Mouse (Mus musculus) stomach, postnatal 0 days (tissue): ENCODE results near the gene Soat1. TPM values are rescaled to one million over a fixed set of nuclear protein-coding genes. Genes with fewer than 3 reads are reported as not detected.

ENCODE experiments used
- ATAC-seq: fragments of 200-750 bp; cut with Nextera tagmentation; 2 replicates; pipeline ENCODE4 v1.8.0; 2017; ENCODE audit not compliant: low FRiP score, low TSS enrichment
- DNase-seq: peaks from one replicate; pipeline ENCODE4 v3.0.0-alpha.2; 2016; ENCODE audit warnings: low spot score
- H3K27ac ChIP-seq: fragments of 300-500 bp; sonication (generic); replicated peaks from 2 replicates; pipeline ENCODE4 v1.5.1; 2014; ENCODE audit warnings: mild to moderate bottlenecking, control low read depth
- H3K27me3 ChIP-seq: fragments of 300-500 bp; sonication (generic); 2 replicates; pipeline ENCODE4 v1.6.1; 2014; ENCODE audit warnings: low read length; ENCODE audit not compliant: control insufficient read depth, insufficient read depth
- H3K36me3 ChIP-seq: fragments of 300-500 bp; sonication (generic); 2 replicates; pipeline ENCODE4 v1.6.1; 2014; ENCODE audit warnings: low read length, mixed read lengths; ENCODE audit not compliant: control insufficient read depth, insufficient read depth
- H3K4me1 ChIP-seq: fragments of 300-500 bp; sonication (generic); replicated peaks from 2 replicates; pipeline ENCODE4 v1.6.1; 2014; ENCODE audit warnings: antibody characterized with exemption; ENCODE audit not compliant: control insufficient read depth, insufficient read depth
- H3K4me2 ChIP-seq: fragments of 300-500 bp; sonication (generic); replicated peaks from 2 replicates; pipeline ENCODE4 v1.6.1; 2014; ENCODE audit warnings: low read depth, mild to moderate bottlenecking, control low read depth, moderate library complexity
- H3K4me3 ChIP-seq: fragments of 300-500 bp; sonication (generic); 2 replicates; pipeline ENCODE4 v1.5.1; 2014; ENCODE audit warnings: low read depth, low read length, control low read depth
- H3K9ac ChIP-seq: fragments of 300-500 bp; sonication (generic); 2 replicates; pipeline ENCODE4 v1.6.1; 2014; ENCODE audit warnings: mild to moderate bottlenecking, low read length, control low read depth, mixed read lengths
- H3K9me3 ChIP-seq: fragments of 300-500 bp; sonication (generic); 2 replicates; pipeline ENCODE4 v1.6.1; 2016; ENCODE audit warnings: low read length; ENCODE audit not compliant: control insufficient read depth
- CTCF ChIP-seq: IDR thresholded peaks from 2 replicates; pipeline ENCODE4 v1.5.1; 2016; ENCODE audit warnings: antibody characterized with exemption, low read depth, mild to moderate bottlenecking, moderate library complexity
- EP300 ChIP-seq: optimal IDR thresholded peaks from 2 replicates; pipeline ENCODE3; 2016; ENCODE audit warnings: antibody characterized with exemption
- WGBS: fragments of 180-500 bp; shearing (Covaris S2); extraction: QIAGEN DNeasy Blood & Tissue Kit; methylation state at CpG from one replicate; pipeline ENCODE4 v1.1.7; 2014; 5-methylcytosine and 5-hydroxymethylcytosine counted together
- polyA plus RNA-seq: library from polyadenylated mRNA; unstranded; fragments of >200 nt; fragmentation: Nextera tagmentation; extraction: Ambion mirVana; gene quantifications from 2 replicates; pipeline ENCODE4 v1.2.1, GENCODE M21; 2015

Gene Soat1
- polyA plus RNA-seq, 1 experiment from 2014 or later: 17.6 TPM

GRCm38 (mm10) chr1:156455005-156455758, 18.9 kb downstream of the Soat1 start:
- Histone ChIP-seq H3K9me3 (no peaks in the 10 kb centered on the region), H3K27ac (no peak overlapping the region), H3K9ac (no peak overlapping the region), H3K27me3 (no peaks in the 10 kb centered on the region), H3K4me3 (no peak overlapping the region), H3K36me3 (no peaks in the 10 kb centered on the region), H3K4me2 (no peak overlapping the region), H3K4me1 (no peaks in the 10 kb centered on the region)
- 87% methylated on average over 2 of the region's 2 CpGs for WGBS
- no peak for ATAC-seq
- no peak for TF ChIP-seq CTCF
- no peak for TF ChIP-seq EP300
- DNase-seq: no peak

- TF ChIP-seq EP300: no peak
- TF ChIP-seq CTCF: no peak
- no peaks in the 10 kb centered on the region for H3K4me1 ChIP-seq
- no peak for DNase-seq
- H3K27me3 ChIP-seq: no peaks in the 10 kb centered on the region
- no peaks in the 10 kb centered on the region for H3K36me3 ChIP-seq
- no peak overlapping the region for H3K27ac ChIP-seq
- no peak overlapping the region for H3K4me3 ChIP-seq
- no peak overlapping the region for H3K4me2 ChIP-seq
- 41% methylated on average over 7 of the region's 7 CpGs for WGBS
- no peak overlapping the region for H3K9ac ChIP-seq
- ATAC-seq: no peak
- no peaks in the 10 kb centered on the region for H3K9me3 ChIP-seq
Measured at GRCm38 (mm10) chr1:156454384-156454783, 19.7 kb downstream of the Soat1 start.

- H3K27ac ChIP-seq: no peak overlapping the region
- no peak for DNase-seq
- no peaks in the 10 kb centered on the region for H3K9me3 ChIP-seq
- no peaks in the 10 kb centered on the region for H3K36me3 ChIP-seq
- no peak overlapping the region for H3K9ac ChIP-seq
- TF ChIP-seq CTCF (no peak), EP300 (no peak)
- no peak overlapping the region for H3K4me3 ChIP-seq
- H3K4me2 ChIP-seq: no peak overlapping the region
- no peaks in the 10 kb centered on the region for H3K27me3 ChIP-seq
- WGBS: 59% methylated on average over 10 of the region's 10 CpGs
- no peak for ATAC-seq
- no peaks in the 10 kb centered on the region for H3K4me1 ChIP-seq
Measured at GRCm38 (mm10) chr1:156453876-156454275, 20.3 kb downstream of the Soat1 start.

- TF ChIP-seq CTCF: no peak
- no peak for TF ChIP-seq EP300
- WGBS: 35% methylated on average over 4 of the region's 4 CpGs
- H3K4me1 ChIP-seq: no peaks in the 10 kb centered on the region
- no peaks in the 10 kb centered on the region for H3K9me3 ChIP-seq
- ATAC-seq: no peak
- no peak overlapping the region for H3K4me3 ChIP-seq
- no peak overlapping the region for H3K4me2 ChIP-seq
- no peak overlapping the region for H3K27ac ChIP-seq
- no peak for DNase-seq
- no peak overlapping the region for H3K9ac ChIP-seq
- H3K36me3 ChIP-seq: no peaks in the 10 kb centered on the region
- H3K27me3 ChIP-seq: no peaks in the 10 kb centered on the region
Measured at GRCm38 (mm10) chr1:156450478-156450877, 23.7 kb downstream of the Soat1 start.

GRCm38 (mm10) chr1:156449691-156450090, 24.4 kb downstream of the Soat1 start:
- no peak for TF ChIP-seq CTCF
- TF ChIP-seq EP300: no peak
- no peaks in the 10 kb centered on the region for H3K9me3 ChIP-seq
- ATAC-seq (no peak), DNase-seq (no peak)
- no peaks in the 10 kb centered on the region for H3K4me1 ChIP-seq
- no peaks in the 10 kb centered on the region for H3K27me3 ChIP-seq
- 85% methylated on average over 14 of the region's 17 CpGs for WGBS
- H3K4me3 ChIP-seq: no peak overlapping the region
- H3K27ac ChIP-seq: no peak overlapping the region
- H3K36me3 ChIP-seq: no peaks in the 10 kb centered on the region
- no peak overlapping the region for H3K4me2 ChIP-seq
- H3K9ac ChIP-seq: no peak overlapping the region

GRCm38 (mm10) chr1:156449089-156449488, 25.0 kb downstream of the Soat1 start:
- H3K27ac ChIP-seq: no peak overlapping the region
- no peak overlapping the region for H3K4me2 ChIP-seq
- TF ChIP-seq EP300: no peak
- TF ChIP-seq CTCF: no peak
- H3K4me1 ChIP-seq: no peaks in the 10 kb centered on the region
- WGBS: 81% methylated on average over 7 of the region's 7 CpGs
- ATAC-seq: no peak
- H3K36me3 ChIP-seq: no peaks in the 10 kb centered on the region
- H3K27me3 ChIP-seq: no peaks in the 10 kb centered on the region
- no peak overlapping the region for H3K4me3 ChIP-seq
- no peaks in the 10 kb centered on the region for H3K9me3 ChIP-seq
- DNase-seq: no peak
- H3K9ac ChIP-seq: no peak overlapping the region
